Mouse (Mus musculus): ENCODE measurements around the gene Brms1l. TPM values are rescaled to one million over a fixed set of nuclear protein-coding genes. Genes with fewer than 3 reads are reported as not detected.

The Brms1l gene
- polyA plus RNA-seq, 1 experiment: 23.1 TPM

GRCm38 (mm10) chr12:55837495-55837894, 1.4 kb downstream of the Brms1l start:
- TF ChIP-seq SRF (IDR thresholded peaks at IDR 0.05; ENCODE audit: control insufficient read depth, insufficient read length, low read depth) (no peak), CEBPB (IDR thresholded peaks at IDR 0.05; ENCODE audit: insufficient read depth, poor library complexity, severe bottlenecking) (no peak), REST (IDR thresholded peaks at IDR 0.05; ENCODE audit: insufficient read depth, insufficient read length) (no peak), E2F4 (IDR thresholded peaks at IDR 0.05; ENCODE audit: insufficient read depth) (no peak), TCF12 (IDR thresholded peaks at IDR 0.05; ENCODE audit: insufficient read depth, poor library complexity, severe bottlenecking) (no peak), POLR2AphosphoS2 (IDR thresholded peaks at IDR 0.05; ENCODE audit: insufficient read length, low read depth) (no peak), MYOD1 (IDR thresholded peaks at IDR 0.05; ENCODE audit: control insufficient read depth in 1 of 3, insufficient read length in 2 of 3, low read depth in 2 of 3) (no peak)
- peak overlapping the region; percentile 75 for H3K4me3 ChIP-seq

GRCm38 (mm10) chr12:55846741-55847140, 10.6 kb downstream of the Brms1l start:
- Histone ChIP-seq H3K79me2 (ENCODE audit: control insufficient read depth, insufficient read depth) (no peaks in the 10 kb centered on the region), H3K4me2 (ENCODE audit: low read depth) (no peak overlapping the region), H3K36me3 (ENCODE audit: control insufficient read depth, insufficient read depth) (peaks cover 22% of the 10 kb centered on the region), H3K4me3 (no peak overlapping the region), H3ac (ENCODE audit: control insufficient read depth, insufficient read length) (no peak overlapping the region), H3K27me3 (ENCODE audit: control insufficient read depth, insufficient read depth, insufficient read length) (no peaks in the 10 kb centered on the region)
- TF ChIP-seq REST (IDR thresholded peaks at IDR 0.05; ENCODE audit: insufficient read depth, insufficient read length) (no peak), CEBPB (IDR thresholded peaks at IDR 0.05; ENCODE audit: insufficient read depth, poor library complexity, severe bottlenecking) (no peak), POLR2AphosphoS2 (IDR thresholded peaks at IDR 0.05; ENCODE audit: insufficient read length, low read depth) (no peak), MYOG (IDR thresholded peaks at IDR 0.05; ENCODE audit: control insufficient read depth in 1 of 3, insufficient read depth in 1 of 3, insufficient read length in 2 of 3, low read depth in 2 of 3) (no peak)

More at GRCm38 (mm10) chr12:55837495-55837894, 1.4 kb downstream of the Brms1l start:
- H3K79me2 ChIP-seq (ENCODE audit: control insufficient read depth, insufficient read depth): peaks cover 22% of the 10 kb centered on the region
- H3K36me3 ChIP-seq (ENCODE audit: control insufficient read depth, insufficient read depth): peaks cover 9% of the 10 kb centered on the region
- H3K27me3 ChIP-seq (ENCODE audit: control insufficient read depth, insufficient read depth, insufficient read length): no peaks in the 10 kb centered on the region
- no peak overlapping the region for H3ac ChIP-seq (ENCODE audit: control insufficient read depth, insufficient read length)
- H3K4me2 ChIP-seq (ENCODE audit: low read depth): peak overlapping the region; percentile 82

DNA sequence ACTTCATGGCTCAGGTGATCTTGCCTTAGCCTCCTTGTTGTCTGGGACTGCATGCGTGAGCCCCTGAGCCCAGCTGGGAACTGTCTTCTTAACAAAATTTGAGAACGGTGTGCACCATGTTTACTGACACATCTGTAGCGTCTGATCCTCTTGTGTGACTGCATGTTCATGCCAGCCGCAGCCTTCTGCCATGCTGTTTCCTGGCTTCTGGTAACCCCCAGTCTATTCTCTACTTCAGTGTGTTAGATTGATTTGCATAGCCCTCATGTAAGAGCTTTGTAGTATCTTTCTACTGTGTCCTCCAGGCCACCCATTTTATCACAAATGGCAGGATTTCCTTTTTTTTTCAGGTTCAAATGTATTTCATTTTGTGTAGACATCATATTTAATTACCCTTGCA, 11.7 kb downstream of the Brms1l start:
- Histone ChIP-seq H3K27me3 (ENCODE audit: control insufficient read depth, insufficient read depth, insufficient read length) (no peaks in the 10 kb centered on the region), H3ac (ENCODE audit: control insufficient read depth, insufficient read length) (no peak overlapping the region), H3K4me3 (no peak overlapping the region), H3K79me2 (ENCODE audit: control insufficient read depth, insufficient read depth) (no peaks in the 10 kb centered on the region), H3K4me2 (ENCODE audit: low read depth) (no peak overlapping the region), H3K36me3 (ENCODE audit: control insufficient read depth, insufficient read depth) (peaks cover 14% of the 10 kb centered on the region)
- TF ChIP-seq SRF (IDR thresholded peaks at IDR 0.05; ENCODE audit: control insufficient read depth, insufficient read length, low read depth) (no peak), POLR2AphosphoS2 (IDR thresholded peaks at IDR 0.05; ENCODE audit: insufficient read length, low read depth) (no peak), TCF3 (IDR thresholded peaks at IDR 0.05; ENCODE audit: insufficient read length, low read depth) (no peak), E2F4 (IDR thresholded peaks at IDR 0.05; ENCODE audit: insufficient read depth) (no peak), REST (IDR thresholded peaks at IDR 0.05; ENCODE audit: insufficient read depth, insufficient read length) (no peak), CEBPB (IDR thresholded peaks at IDR 0.05; ENCODE audit: insufficient read depth, poor library complexity, severe bottlenecking) (no peak), MYOD1 (IDR thresholded peaks at IDR 0.05; ENCODE audit: control insufficient read depth in 1 of 3, insufficient read length in 2 of 3, low read depth in 2 of 3) (no peak), MAX (IDR thresholded peaks at IDR 0.05; ENCODE audit: low read depth) (no peak), MYOG (IDR thresholded peaks at IDR 0.05; ENCODE audit: control insufficient read depth in 1 of 3, insufficient read depth in 1 of 3, insufficient read length in 2 of 3, low read depth in 2 of 3) (no peak), USF1 (IDR thresholded peaks at IDR 0.05; ENCODE audit: low read depth) (no peak), POLR2A (IDR thresholded peaks at IDR 0.05; ENCODE audit: insufficient read length, low read depth) (no peak)

DNA sequence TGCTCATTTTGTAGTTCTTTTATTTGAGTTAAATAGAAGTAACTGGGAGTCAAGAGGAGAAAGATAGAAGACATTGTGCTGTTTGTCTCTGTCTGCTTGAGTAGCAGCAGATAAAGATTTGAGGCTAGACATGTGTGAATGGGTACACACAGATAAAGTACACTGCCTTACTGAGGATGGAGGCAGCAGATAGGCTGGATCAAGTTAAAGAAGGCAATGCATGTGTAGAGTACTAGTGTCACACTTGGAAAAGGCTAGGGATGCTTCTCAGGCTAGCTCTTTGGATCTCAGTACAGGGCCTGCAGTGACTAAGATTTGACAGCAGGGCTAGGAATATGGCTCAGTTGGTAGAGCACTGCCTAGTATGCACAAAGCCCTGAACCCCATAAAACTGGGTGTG, 14.5 kb downstream of the Brms1l start:
- TF ChIP-seq POLR2A (IDR thresholded peaks at IDR 0.05; ENCODE audit: insufficient read length, low read depth) (no peak), MYOD1 (IDR thresholded peaks at IDR 0.05; ENCODE audit: control insufficient read depth in 1 of 3, insufficient read length in 2 of 3, low read depth in 2 of 3) (no peak), MAX (IDR thresholded peaks at IDR 0.05; ENCODE audit: low read depth) (no peak), MYOG (IDR thresholded peaks at IDR 0.05; ENCODE audit: control insufficient read depth in 1 of 3, insufficient read depth in 1 of 3, insufficient read length in 2 of 3, low read depth in 2 of 3) (no peak), POLR2AphosphoS2 (IDR thresholded peaks at IDR 0.05; ENCODE audit: insufficient read length, low read depth) (no peak), E2F4 (IDR thresholded peaks at IDR 0.05; ENCODE audit: insufficient read depth) (no peak), USF1 (IDR thresholded peaks at IDR 0.05; ENCODE audit: low read depth) (no peak), TCF12 (IDR thresholded peaks at IDR 0.05; ENCODE audit: insufficient read depth, poor library complexity, severe bottlenecking) (no peak), SRF (IDR thresholded peaks at IDR 0.05; ENCODE audit: control insufficient read depth, insufficient read length, low read depth) (no peak), CEBPB (IDR thresholded peaks at IDR 0.05; ENCODE audit: insufficient read depth, poor library complexity, severe bottlenecking) (no peak), REST (IDR thresholded peaks at IDR 0.05; ENCODE audit: insufficient read depth, insufficient read length) (no peak), TCF3 (IDR thresholded peaks at IDR 0.05; ENCODE audit: insufficient read length, low read depth) (no peak)
- no peak overlapping the region for H3ac ChIP-seq (ENCODE audit: control insufficient read depth, insufficient read length)
- H3K79me2 ChIP-seq (ENCODE audit: control insufficient read depth, insufficient read depth): no peaks in the 10 kb centered on the region
- H3K4me3 ChIP-seq: no peak overlapping the region
- peaks cover 12% of the 10 kb centered on the region for H3K36me3 ChIP-seq (ENCODE audit: control insufficient read depth, insufficient read depth)
- H3K27me3 ChIP-seq (ENCODE audit: control insufficient read depth, insufficient read depth, insufficient read length): no peaks in the 10 kb centered on the region
- H3K4me2 ChIP-seq (ENCODE audit: low read depth): no peak overlapping the region
